Mouse (Mus musculus): ENCODE measurements around the gene Pla2g4a. TPM values are rescaled to one million over a fixed set of nuclear protein-coding genes. Genes with fewer than 3 reads are reported as not detected.

The Pla2g4a gene
- polyA plus RNA-seq, 1 experiment from 2014 or later: 13.7 TPM

- H3K4me3 ChIP-seq: no peak overlapping the region
- no peak for DNase-seq (ENCODE audit: low spot score)
- H3K36me3 ChIP-seq: no peaks in the 10 kb centered on the region
- 59% methylated on average over 6 of the region's 6 CpGs for whole genome bisulfite sequencing
- H3K27me3 ChIP-seq (ENCODE audit: insufficient read depth, poor library complexity, severe bottlenecking): no peaks in the 10 kb centered on the region
- no peaks in the 10 kb centered on the region for H3K9me3 ChIP-seq
- H3K4me1 ChIP-seq: no peaks in the 10 kb centered on the region
- no peak overlapping the region for H3K27ac ChIP-seq
These were observed 98.3 kb downstream of the Pla2g4a start for GRCm38 (mm10) chr1:149862801-149863200.

- 69% methylated on average over 2 of the region's 2 CpGs for WGBS
- no peak for DNase-seq (ENCODE audit: low spot score)
- no peak overlapping the region for H3K27ac ChIP-seq
- H3K27me3 ChIP-seq (ENCODE audit: insufficient read depth, poor library complexity, severe bottlenecking): no peaks in the 10 kb centered on the region
- H3K4me1 ChIP-seq: no peaks in the 10 kb centered on the region
- no peaks in the 10 kb centered on the region for H3K9me3 ChIP-seq
- H3K36me3 ChIP-seq: no peaks in the 10 kb centered on the region
- H3K4me3 ChIP-seq: no peak overlapping the region
These were observed 98.9 kb downstream of the Pla2g4a start for GRCm38 (mm10) chr1:149862181-149862580.

DNA sequence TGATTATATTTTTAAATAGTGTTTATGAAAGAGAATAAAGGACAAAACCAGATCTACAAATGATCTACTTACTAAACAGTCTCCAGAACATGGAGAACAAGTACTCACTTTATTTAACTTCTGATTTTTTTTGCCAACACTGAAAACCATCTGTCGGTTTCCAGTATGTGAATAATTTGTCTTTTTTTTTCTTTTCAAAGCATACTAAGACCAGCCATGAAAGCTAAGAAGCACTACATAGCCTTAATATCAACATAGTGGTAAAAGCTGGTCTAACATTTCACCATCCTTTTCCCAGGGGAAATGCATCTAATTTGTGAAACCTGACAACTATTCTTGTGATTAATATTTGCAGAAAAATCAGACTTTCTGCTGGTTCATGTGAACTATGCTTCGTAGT is 99.5 kb downstream of the Pla2g4a start:
- WGBS: 84% methylated on average over 2 of the region's 2 CpGs

DNA sequence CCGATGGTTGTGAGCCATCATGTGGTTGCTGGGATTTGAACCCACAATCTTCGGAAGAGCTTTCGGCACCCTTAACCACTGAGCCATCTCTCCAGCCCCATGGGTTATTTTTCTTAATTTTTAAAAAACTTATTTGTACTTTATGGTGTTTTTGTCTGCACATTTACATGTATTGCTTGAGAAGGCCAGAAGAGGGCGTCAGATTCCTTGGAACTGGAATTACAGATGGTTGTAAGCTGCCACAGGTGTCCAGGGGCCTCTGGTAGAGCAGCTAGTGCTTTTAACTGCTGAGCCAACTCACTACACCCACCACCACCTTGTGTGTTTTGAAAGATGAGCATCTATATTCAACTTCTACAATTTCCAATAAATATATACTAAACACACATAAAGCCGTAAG is 102.4 kb downstream of the Pla2g4a start:
- H3K4me3 ChIP-seq: no peak overlapping the region
- DNase-seq (ENCODE audit: low spot score): no peak
- no peaks in the 10 kb centered on the region for H3K9me3 ChIP-seq
- H3K36me3 ChIP-seq: no peaks in the 10 kb centered on the region
- no peaks in the 10 kb centered on the region for H3K4me1 ChIP-seq
- no peak overlapping the region for H3K27ac ChIP-seq
- no peaks in the 10 kb centered on the region for H3K27me3 ChIP-seq (ENCODE audit: insufficient read depth, poor library complexity, severe bottlenecking)
- WGBS: 69% methylated on average over 5 of the region's 5 CpGs

More for the DNA sequence above, 99.5 kb downstream of the Pla2g4a start:
- Histone ChIP-seq H3K4me3 (no peak overlapping the region), H3K4me1 (no peaks in the 10 kb centered on the region), H3K36me3 (no peaks in the 10 kb centered on the region), H3K27me3 (ENCODE audit: insufficient read depth, poor library complexity, severe bottlenecking) (no peaks in the 10 kb centered on the region), H3K27ac (no peak overlapping the region), H3K9me3 (no peaks in the 10 kb centered on the region)
- no peak for DNase-seq (ENCODE audit: low spot score)

GRCm38 (mm10) chr1:149856720-149857119 is 104.4 kb downstream of the Pla2g4a start:
- WGBS: 21% methylated on average over 9 of the region's 9 CpGs
- DNase-seq (ENCODE audit: low spot score): peak; percentile 75
- no peak overlapping the region for H3K4me3 ChIP-seq
- no peak overlapping the region for H3K27ac ChIP-seq
- no peaks in the 10 kb centered on the region for H3K36me3 ChIP-seq
- H3K9me3 ChIP-seq: no peaks in the 10 kb centered on the region
- no peaks in the 10 kb centered on the region for H3K4me1 ChIP-seq
- no peaks in the 10 kb centered on the region for H3K27me3 ChIP-seq (ENCODE audit: insufficient read depth, poor library complexity, severe bottlenecking)

GRCm38 (mm10) chr1:149855581-149855980 is 105.5 kb downstream of the Pla2g4a start:
- DNase-seq (ENCODE audit: low spot score): no peak
- 79% methylated on average over 4 of the region's 4 CpGs for WGBS
- no peaks in the 10 kb centered on the region for H3K36me3 ChIP-seq

GRCm38 (mm10) chr1:149854867-149855266 is 106.2 kb downstream of the Pla2g4a start:
- H3K27me3 ChIP-seq (ENCODE audit: insufficient read depth, poor library complexity, severe bottlenecking): no peaks in the 10 kb centered on the region
- 83% methylated on average over 7 of the region's 7 CpGs for WGBS
- no peaks in the 10 kb centered on the region for H3K4me1 ChIP-seq
- no peak for DNase-seq (ENCODE audit: low spot score)
- no peak overlapping the region for H3K4me3 ChIP-seq
- no peaks in the 10 kb centered on the region for H3K9me3 ChIP-seq
- H3K36me3 ChIP-seq: no peaks in the 10 kb centered on the region
- H3K27ac ChIP-seq: no peak overlapping the region

More at GRCm38 (mm10) chr1:149855581-149855980, 105.5 kb downstream of the Pla2g4a start:
- H3K27ac ChIP-seq: no peak overlapping the region
- H3K27me3 ChIP-seq (ENCODE audit: insufficient read depth, poor library complexity, severe bottlenecking): no peaks in the 10 kb centered on the region
- no peaks in the 10 kb centered on the region for H3K9me3 ChIP-seq
- no peak overlapping the region for H3K4me3 ChIP-seq
- no peaks in the 10 kb centered on the region for H3K4me1 ChIP-seq

GRCm38 (mm10) chr1:149846655-149847054 is 114.4 kb downstream of the Pla2g4a start:
- H3K27ac ChIP-seq: no peak overlapping the region
- H3K27me3 ChIP-seq (ENCODE audit: insufficient read depth, poor library complexity, severe bottlenecking): no peaks in the 10 kb centered on the region
- peaks cover 3% of the 10 kb centered on the region; the same call in 1 of the 2 replicates for H3K4me1 ChIP-seq
- no peak for DNase-seq (ENCODE audit: low spot score)
- no peak overlapping the region; the same call in 1 of the 2 replicates for H3K4me3 ChIP-seq
- no peaks in the 10 kb centered on the region for H3K9me3 ChIP-seq
- WGBS: 26% methylated on average over 6 of the region's 6 CpGs
- no peaks in the 10 kb centered on the region for H3K36me3 ChIP-seq

DNA sequence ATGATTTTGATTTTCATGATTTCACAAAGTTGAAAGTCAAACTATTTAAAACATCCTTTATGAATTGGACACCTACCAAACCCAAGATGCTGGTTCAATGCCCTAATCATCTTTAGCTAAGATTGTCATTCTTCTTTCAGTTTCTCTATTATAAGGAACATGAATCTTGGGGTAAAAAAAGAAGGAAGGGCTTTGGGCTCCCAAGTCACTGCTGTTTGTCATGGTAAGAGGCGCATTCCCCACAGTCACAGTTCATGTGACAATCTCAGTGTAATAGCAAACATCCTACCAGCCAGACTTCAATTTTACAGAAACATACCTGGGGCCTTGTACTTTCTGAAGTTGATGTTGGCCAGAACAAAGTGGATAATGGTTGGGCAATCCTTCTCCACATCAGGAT is 119.2 kb downstream of the Pla2g4a start:
- H3K27me3 ChIP-seq (ENCODE audit: insufficient read depth, poor library complexity, severe bottlenecking): no peaks in the 10 kb centered on the region
- H3K27ac ChIP-seq: no peak overlapping the region
- WGBS: 89% methylated on average over 1 of the region's 1 CpGs
- DNase-seq (ENCODE audit: low spot score): no peak
- H3K4me1 ChIP-seq: peaks cover 3% of the 10 kb centered on the region; the same call in 1 of the 2 replicates
- no peak overlapping the region for H3K4me3 ChIP-seq
- no peaks in the 10 kb centered on the region for H3K9me3 ChIP-seq
- H3K36me3 ChIP-seq: no peaks in the 10 kb centered on the region

GRCm38 (mm10) chr1:149840961-149841416 is 120.1 kb downstream of the Pla2g4a start:
- Histone ChIP-seq H3K4me1 (no peaks in the 10 kb centered on the region), H3K4me3 (no peak overlapping the region)
- WGBS: 87% methylated on average over 4 of the region's 4 CpGs

DNA sequence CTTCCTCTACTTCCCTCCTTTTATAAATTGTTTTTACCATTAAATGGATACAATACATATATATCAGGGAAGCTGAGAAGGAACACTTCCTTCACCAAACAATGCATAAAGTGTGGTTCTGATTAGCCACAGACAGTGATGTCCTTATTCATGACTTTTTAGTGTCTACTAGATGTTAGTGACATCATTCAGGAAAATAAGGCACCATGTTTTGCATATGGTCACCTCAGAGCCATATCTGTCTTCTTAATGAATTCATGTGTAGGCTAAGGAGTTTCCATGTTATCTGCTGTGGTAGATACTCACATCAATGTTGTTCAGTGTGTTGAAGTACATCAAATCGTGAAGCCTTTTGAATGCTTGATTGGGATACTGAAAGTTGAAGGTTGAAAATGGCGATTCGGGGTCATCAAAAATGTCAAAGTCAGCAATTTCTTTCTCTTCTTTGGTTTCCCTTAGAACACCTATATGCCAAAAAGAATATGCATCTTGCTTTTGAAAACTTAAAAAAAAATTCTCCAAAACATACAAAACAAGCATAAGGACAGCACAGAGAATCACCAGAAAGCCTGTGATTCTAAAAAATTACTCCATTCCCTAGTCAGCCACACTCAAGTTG is 120.7 kb downstream of the Pla2g4a start:
- H3K27me3 ChIP-seq (ENCODE audit: insufficient read depth, poor library complexity, severe bottlenecking): no peaks in the 10 kb centered on the region
- H3K9me3 ChIP-seq: no peaks in the 10 kb centered on the region
- H3K27ac ChIP-seq: no peak overlapping the region
- H3K36me3 ChIP-seq: no peaks in the 10 kb centered on the region
- no peaks in the 10 kb centered on the region for H3K4me1 ChIP-seq
- no peak overlapping the region for H3K4me3 ChIP-seq
- 84% methylated on average over 3 of the region's 3 CpGs for WGBS
- no peak for DNase-seq (ENCODE audit: low spot score)

More at GRCm38 (mm10) chr1:149840961-149841416, 120.1 kb downstream of the Pla2g4a start:
- no peak for DNase-seq (ENCODE audit: low spot score)
- H3K27ac ChIP-seq: no peak overlapping the region
- no peaks in the 10 kb centered on the region for H3K27me3 ChIP-seq (ENCODE audit: insufficient read depth, poor library complexity, severe bottlenecking)
- H3K9me3 ChIP-seq: no peaks in the 10 kb centered on the region
- no peaks in the 10 kb centered on the region for H3K36me3 ChIP-seq

GRCm38 (mm10) chr1:149836496-149836895 is 124.6 kb downstream of the Pla2g4a start:
- H3K27me3 ChIP-seq (ENCODE audit: insufficient read depth, poor library complexity, severe bottlenecking): no peaks in the 10 kb centered on the region
- WGBS: 70% methylated on average over 3 of the region's 3 CpGs
- no peaks in the 10 kb centered on the region for H3K9me3 ChIP-seq
- H3K4me3 ChIP-seq: no peak overlapping the region
- H3K27ac ChIP-seq: no peak overlapping the region
- no peaks in the 10 kb centered on the region for H3K36me3 ChIP-seq
- DNase-seq (ENCODE audit: low spot score): no peak
- H3K4me1 ChIP-seq: no peaks in the 10 kb centered on the region

- DNase-seq (ENCODE audit: low spot score): no peak
- H3K27me3 ChIP-seq (ENCODE audit: insufficient read depth, poor library complexity, severe bottlenecking): no peaks in the 10 kb centered on the region
- no peaks in the 10 kb centered on the region for H3K4me1 ChIP-seq
- H3K9me3 ChIP-seq: no peaks in the 10 kb centered on the region
- H3K4me3 ChIP-seq: no peak overlapping the region
- WGBS: 78% methylated on average over 2 of the region's 2 CpGs
- H3K27ac ChIP-seq: no peak overlapping the region
- no peaks in the 10 kb centered on the region for H3K36me3 ChIP-seq
These were observed 127.2 kb downstream of the Pla2g4a start for GRCm38 (mm10) chr1:149833876-149834275.

- Histone ChIP-seq H3K9me3 (no peaks in the 10 kb centered on the region), H3K27ac (no peak overlapping the region), H3K4me1 (no peaks in the 10 kb centered on the region), H3K36me3 (no peaks in the 10 kb centered on the region), H3K27me3 (ENCODE audit: insufficient read depth, poor library complexity, severe bottlenecking) (no peaks in the 10 kb centered on the region), H3K4me3 (no peak overlapping the region)
- WGBS: 32% methylated on average over 2 of the region's 2 CpGs
- no peak for DNase-seq (ENCODE audit: low spot score)
These were observed 128.1 kb downstream of the Pla2g4a start for GRCm38 (mm10) chr1:149832952-149833351.
